Mouse (Mus musculus) sigmoid colon, adult 10 weeks (tissue): ENCODE results near the gene Scamp2. TPM values are rescaled to one million over a fixed set of nuclear protein-coding genes. Genes with fewer than 3 reads are reported as not detected.

Experiments used
- polyA plus RNA-seq: library from polyadenylated mRNA; stranded (reverse); fragments of 350-450 nt; fragmentation: Illumina TruSeq; extraction: RNeasy Lipid Tissue Mini Kit (QIAGEN cat#74804); gene quantifications from one replicate; pipeline ENCODE4 v1.2.3, GENCODE M21; 2014; ENCODE audit warnings: low read depth, low replicate concordance

The Scamp2 gene
- polyA plus RNA-seq = 41.6 TPM

GRCm38 (mm10) chr9:57560861-57561710, at the start of gene Scamp2:
Gene Scamp2, plus strand, starts transcription at chr9:57560943.

GRCm38 (mm10) chr9:57521056-57521911, 39.5 kb upstream of the Scamp2 start, which contains the start of gene Cox5a:
Gene Cox5a, plus strand, starts transcription at chr9:57521274.

GRCm38 (mm10) chr9:57537044-57537727, 23.6 kb upstream of the Scamp2 start, which contains the start of gene Fam219b:
Gene Fam219b, plus strand, starts transcription at chr9:57537528.

GRCm38 (mm10) chr9:57552139-57552887, 8.4 kb upstream of the Scamp2 start, which contains the start of gene Mpi:
Gene Mpi, minus strand, starts transcription at chr9:57552763.

GRCm38 (mm10) chr9:57589224-57590126, 28.7 kb downstream of the Scamp2 start, which contains the start of gene Ulk3:
Gene Ulk3, plus strand, starts transcription at chr9:57589452.

GRCm38 (mm10) chr9:57606139-57606851, 45.6 kb downstream of the Scamp2 start, which contains the start of gene Cplx3:
Gene Cplx3, minus strand, starts transcription at chr9:57606281.

GRCm38 (mm10) chr9:57620674-57621073, 59.9 kb downstream of the Scamp2 start, which contains the start of gene Lman1l:
Gene Lman1l, minus strand, starts transcription at chr9:57620774.

Other genes starting within 250 kb of the Scamp2 start
- 10.9 TPM for gene Ppcdc, start 120.8 kb upstream of the Scamp2 start, polyA plus RNA-seq
- gene Scamp5, start 92.9 kb upstream of the Scamp2 start, polyA plus RNA-seq = 13.2 TPM
- not detected for gene Rpp25, start 56.9 kb upstream of the Scamp2 start, polyA plus RNA-seq
- 1,010 TPM for gene Cox5a, start 39.7 kb upstream of the Scamp2 start, polyA plus RNA-seq
- gene Fam219b, start 23.4 kb upstream of the Scamp2 start, polyA plus RNA-seq = 5.0 TPM
- 22.1 TPM for gene Mpi, start 8.2 kb upstream of the Scamp2 start, polyA plus RNA-seq
- gene Ulk3, start 28.5 kb downstream of the Scamp2 start, polyA plus RNA-seq = 9.9 TPM
- not detected for gene Cplx3, start 45.3 kb downstream of the Scamp2 start, polyA plus RNA-seq
- gene Lman1l, start 59.8 kb downstream of the Scamp2 start, polyA plus RNA-seq = not detected
- gene Csk, start 92.7 kb downstream of the Scamp2 start, polyA plus RNA-seq = 5.5 TPM
- gene Cyp1a2, start 122.8 kb downstream of the Scamp2 start, polyA plus RNA-seq = not detected
- not detected for gene Cyp1a1, start 127.0 kb downstream of the Scamp2 start, polyA plus RNA-seq
- 5.5 TPM for gene Edc3, start 147.6 kb downstream of the Scamp2 start, polyA plus RNA-seq
- 72.0 TPM for gene Clk3, start 204.9 kb downstream of the Scamp2 start, polyA plus RNA-seq